Mouse (Mus musculus) midbrain, embryonic 11.5 days (tissue): ENCODE results near the gene Rpl27. TPM values are rescaled to one million over a fixed set of nuclear protein-coding genes. Genes with fewer than 3 reads are reported as not detected.
"Not testable (repeated sequence)": the region's sequence is repeated elsewhere in the genome, so short reads cannot be mapped to it uniquely, and the experiment has no call there.

Experiments
- ATAC-seq: fragments of 200-750 bp; cut with Nextera tagmentation; 2 replicates; pipeline ENCODE4 v1.8.0; 2017; ENCODE audit warnings: moderate TSS enrichment, moderate library complexity; ENCODE audit not compliant: low FRiP score
- DNase-seq: peaks from one replicate; pipeline ENCODE4 v3.0.0; 2015; ENCODE audit warnings: low spot score; ENCODE audit errors: missing footprints
- H3K27ac ChIP-seq: fragments of 300-500 bp; sonication (generic); 2 replicates; pipeline ENCODE4 v1.5.1; 2014; ENCODE audit warnings: low read depth, low read length
- H3K27me3 ChIP-seq: fragments of 300-500 bp; sonication (generic); 2 replicates; pipeline ENCODE4 v1.6.1; 2014; ENCODE audit warnings: mild to moderate bottlenecking, low read length, moderate library complexity, mixed read lengths; ENCODE audit not compliant: control insufficient read depth, insufficient read depth
- H3K36me3 ChIP-seq: fragments of 300-500 bp; sonication (generic); 2 replicates; pipeline ENCODE4 v1.6.1; 2014; ENCODE audit warnings: mild to moderate bottlenecking, low read length, moderate library complexity, mixed read lengths; ENCODE audit not compliant: control insufficient read depth, insufficient read depth
- H3K4me1 ChIP-seq: fragments of 300-500 bp; sonication (generic); 2 replicates; pipeline ENCODE4 v1.6.1; 2014; ENCODE audit warnings: low read length; ENCODE audit not compliant: control insufficient read depth, insufficient read depth
- H3K4me2 ChIP-seq: fragments of 300-500 bp; sonication (generic); 2 replicates; pipeline ENCODE4 v1.6.1; 2014; ENCODE audit warnings: mild to moderate bottlenecking, moderate library complexity
- H3K4me3 ChIP-seq: fragments of 300-500 bp; sonication (generic); 2 replicates; pipeline ENCODE4 v1.5.1; 2014; ENCODE audit warnings: low read depth, low read length
- H3K9ac ChIP-seq: fragments of 300-500 bp; sonication (generic); 2 replicates; pipeline ENCODE4 v1.6.1; 2014; ENCODE audit warnings: low read length
- H3K9me3 ChIP-seq: fragments of 300-500 bp; sonication (generic); 2 replicates; pipeline ENCODE4 v1.6.1; 2016; ENCODE audit warnings: low read length; ENCODE audit not compliant: control insufficient read depth
- WGBS: fragments of 180-500 bp; shearing (Covaris S2); extraction: QIAGEN DNeasy Blood & Tissue Kit; methylation state at CpG from one replicate; pipeline ENCODE4 v1.1.7; 2014; 5-methylcytosine and 5-hydroxymethylcytosine counted together
- polyA plus RNA-seq: library from polyadenylated mRNA; unstranded; fragments of >200 nt; fragmentation: Nextera tagmentation; extraction: Ambion mirVana; gene quantifications from 2 replicates; pipeline ENCODE4 v1.2.1, GENCODE M21; 2014

Gene Rpl27
- polyA plus RNA-seq, 1 experiment from 2014 or later = 399 TPM

DNA sequence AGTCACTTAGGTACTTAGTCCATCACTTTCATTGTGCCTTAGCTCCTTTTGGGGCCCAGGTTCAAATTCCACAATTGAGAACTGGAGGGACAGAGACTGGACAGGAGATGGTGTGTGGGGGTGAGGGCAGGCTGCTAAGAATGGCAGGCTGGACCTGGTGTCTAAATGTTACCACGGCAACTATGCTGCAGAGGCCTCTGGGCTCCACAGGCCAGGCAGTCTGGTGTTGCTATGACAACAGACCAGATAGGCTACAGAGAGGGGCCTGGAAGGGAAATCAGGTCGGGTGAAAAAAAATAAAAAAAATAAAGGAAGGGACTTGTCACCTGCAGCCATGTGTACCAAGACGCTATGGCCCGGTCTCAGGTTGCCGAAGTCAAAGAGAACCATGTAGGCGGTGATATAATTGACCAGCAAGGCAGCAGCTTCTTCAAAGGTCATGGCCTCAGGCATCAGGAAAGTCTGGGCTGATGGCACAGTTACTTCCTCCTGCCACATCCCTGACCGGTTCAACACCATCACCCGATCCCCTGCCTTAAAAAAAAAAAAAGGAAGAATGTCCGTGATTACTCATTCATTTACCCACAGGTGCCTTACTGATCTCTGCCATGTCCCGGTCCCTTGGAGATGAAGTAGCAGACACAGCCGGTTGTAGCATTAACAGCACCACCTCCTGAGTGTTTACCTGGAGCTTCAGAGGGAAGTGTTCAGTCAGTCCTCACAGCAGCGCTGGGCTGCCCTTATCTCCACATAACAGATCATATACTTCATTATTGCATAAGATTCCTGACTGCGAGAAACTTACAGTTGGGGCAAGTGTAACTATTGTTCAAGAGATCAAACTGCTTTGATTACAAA is 20.7 kb downstream of the Rpl27 start:
- Histone ChIP-seq H3K27me3 (peaks cover 2% of the 10 kb centered on the region; the same call in 1 of the 2 replicates), H3K9ac (peak overlapping the region; percentile 16; the same call in 1 of the 2 replicates), H3K4me3 (no peak overlapping the region), H3K36me3 (no peaks in the 10 kb centered on the region; the same call in 1 of the 2 replicates), H3K4me2 (peak overlapping the region; percentile 95), H3K4me1 (peaks cover 42% of the 10 kb centered on the region), H3K27ac (0 out of 2 replicates have a peak overlapping the region, but pooled peaks have one; percentile 40), H3K9me3 (no peaks in the 10 kb centered on the region)
- peak; percentile 91 for DNase-seq
- ATAC-seq = peak; percentile 80
- WGBS = 41% methylated on average over 13 of the region's 13 CpGs

DNA sequence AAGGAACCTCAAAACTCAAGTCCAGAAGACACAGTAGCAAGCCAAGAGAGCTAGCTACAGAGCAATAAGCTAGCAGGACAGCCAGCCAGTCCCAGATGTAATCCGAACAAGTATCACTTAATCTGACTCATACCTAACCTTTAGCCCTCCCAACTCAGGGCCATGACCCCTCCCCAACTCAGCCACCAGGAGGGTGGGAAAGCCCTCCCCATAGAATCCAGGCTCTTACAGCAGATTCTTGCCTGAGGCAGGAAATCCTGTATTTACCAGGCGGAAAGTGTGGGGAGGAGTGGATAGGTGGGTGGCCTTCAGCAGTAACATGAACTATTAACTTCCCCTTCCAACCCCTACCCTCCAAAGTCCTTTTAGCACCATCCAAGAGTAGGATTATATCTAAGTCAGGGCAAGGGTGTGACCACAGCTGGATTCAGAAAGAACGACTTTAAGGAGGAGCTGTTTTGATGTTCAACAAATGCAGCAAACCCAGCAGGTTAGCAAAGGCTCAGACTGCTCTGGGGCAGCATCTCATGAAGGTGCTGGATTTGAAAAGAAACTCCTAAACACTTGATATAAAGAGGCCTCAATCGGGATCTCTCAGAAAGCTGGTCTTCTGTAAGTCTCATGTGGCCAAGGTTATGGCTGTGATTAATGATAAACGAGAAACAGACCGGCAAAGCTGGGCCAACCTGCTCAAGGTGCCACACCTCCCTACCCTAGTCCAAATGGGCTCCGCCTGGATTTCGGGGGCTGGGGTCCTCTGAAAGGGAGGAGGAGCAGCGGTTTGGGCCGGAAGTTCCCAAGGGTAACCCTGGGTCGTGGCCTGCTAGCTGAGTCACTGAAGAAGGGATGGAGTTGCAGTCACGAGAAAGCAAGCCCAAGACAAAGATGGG is 22.4 kb downstream of the Rpl27 start, which contains the start of gene Rnd2:
Gene Rnd2, plus strand, starts transcription at position 789 of the 890 bp plus-strand sequence.
- DNase-seq (no peak), ATAC-seq (no peak)
- 14% methylated on average over 12 of the region's 12 CpGs for WGBS
- Histone ChIP-seq H3K27ac (peak within 1 kb of the TSS; percentile 69), H3K36me3 (no peaks in the 10 kb centered on the region; the same call in 1 of the 2 replicates), H3K4me1 (peaks cover 50% of the 10 kb centered on the region), H3K9me3 (no peaks in the 10 kb centered on the region), H3K4me3 (peak within 1 kb of the TSS; percentile 73), H3K9ac (peak within 1 kb of the TSS; percentile 75), H3K4me2 (peak within 1 kb of the TSS; percentile 95), H3K27me3 (peaks cover 2% of the 10 kb centered on the region; the same call in 1 of the 2 replicates)

DNA sequence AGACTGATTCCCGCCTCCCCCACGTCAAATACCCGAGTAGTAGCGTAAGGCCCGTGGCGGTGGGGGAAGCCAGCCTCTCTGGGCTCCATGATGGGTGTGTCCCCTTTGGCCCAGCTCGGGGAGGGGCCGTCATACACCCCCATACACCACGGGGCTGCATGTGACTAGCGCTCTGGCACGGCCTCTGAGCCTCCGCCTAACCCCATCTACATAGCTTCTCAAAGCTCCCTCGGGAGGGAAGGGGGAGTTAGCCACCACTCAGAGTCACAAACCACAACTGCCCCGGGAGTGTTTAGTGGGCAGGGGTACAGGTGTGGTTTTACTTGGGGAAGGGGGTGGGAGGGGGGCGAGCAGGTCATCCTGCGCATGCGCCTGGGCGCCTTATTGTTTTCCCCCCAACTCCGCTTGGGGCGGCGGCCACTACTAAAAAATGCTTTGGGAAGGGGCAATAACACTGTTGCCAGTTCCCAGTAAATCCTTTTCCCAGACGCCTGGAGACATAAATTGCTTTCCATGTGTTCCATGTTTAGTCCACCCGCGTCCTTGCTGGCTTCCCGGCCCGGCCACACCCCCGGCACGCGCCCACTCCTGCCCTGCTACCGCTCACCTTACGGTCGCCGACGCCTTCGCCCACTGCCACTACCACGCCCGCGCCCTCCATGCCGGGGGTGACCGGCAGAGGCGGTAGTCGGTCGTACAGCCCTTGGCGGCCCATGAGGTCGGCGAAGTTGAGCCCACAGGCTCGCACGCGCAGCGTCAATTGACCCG is 23.2 kb downstream of the Rpl27 start:
- Histone ChIP-seq H3K9ac (peak overlapping the region; percentile 75), H3K27ac (peak overlapping the region; percentile 69), H3K4me1 (peaks cover 55% of the 10 kb centered on the region), H3K36me3 (no peaks in the 10 kb centered on the region; the same call in 1 of the 2 replicates), H3K27me3 (peaks cover 2% of the 10 kb centered on the region; the same call in 1 of the 2 replicates), H3K4me2 (peak overlapping the region; percentile 95), H3K4me3 (peak overlapping the region; percentile 73), H3K9me3 (no peaks in the 10 kb centered on the region)
- DNase-seq (peak; percentile 94), ATAC-seq (peak; percentile 20; the same call in 1 of the 2 replicates)
- under 1% methylated on average over 51 of the region's 51 CpGs for WGBS

DNA sequence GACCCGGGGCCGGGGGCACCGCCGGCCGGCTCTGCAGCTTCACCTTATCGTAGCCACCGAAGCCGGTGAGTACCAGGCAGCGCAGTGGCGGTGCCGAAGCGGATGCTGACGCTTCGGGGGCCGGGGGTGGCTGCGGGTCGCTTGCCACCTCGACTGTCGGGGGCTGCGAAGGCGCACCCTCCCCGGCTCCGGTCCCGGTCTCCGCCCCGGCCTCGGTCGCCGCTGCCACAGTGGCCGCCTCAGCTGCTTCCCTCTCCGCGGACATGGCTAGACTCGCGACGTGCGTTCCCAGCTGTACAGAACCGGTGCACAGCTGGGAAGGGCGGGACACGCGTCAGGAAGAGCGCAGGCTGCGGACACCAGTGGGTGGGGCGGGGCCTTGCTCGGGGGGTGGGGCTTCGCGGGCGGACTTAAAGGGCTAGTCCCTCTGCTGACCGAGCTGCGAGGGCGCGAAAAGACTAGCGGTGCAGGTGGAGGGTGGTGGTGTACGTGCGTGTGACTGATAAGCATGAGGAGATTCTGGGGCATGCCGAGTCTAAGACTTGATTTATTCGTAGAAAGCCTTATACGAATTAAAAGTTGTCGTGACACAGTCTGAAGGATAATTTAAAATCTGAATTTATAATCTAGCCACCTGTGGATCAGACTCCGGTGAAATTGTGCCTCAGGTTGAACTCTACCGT is 23.9 kb downstream of the Rpl27 start, which contains the start of gene Vat1:
Gene Vat1, minus strand, starts transcription at position 362 of the 683 bp plus-strand sequence.
- ATAC-seq (peak; percentile 50), DNase-seq (peak; percentile 94)
- no peaks in the 10 kb centered on the region for H3K36me3 ChIP-seq
- peaks cover 59% of the 10 kb centered on the region for H3K4me1 ChIP-seq
- H3K27me3 ChIP-seq = peaks cover 2% of the 10 kb centered on the region; the same call in 1 of the 2 replicates
- peak within 1 kb of the TSS; percentile 69 for H3K27ac ChIP-seq
- H3K9ac ChIP-seq = peak within 1 kb of the TSS; percentile 75
- H3K4me3 ChIP-seq = peak within 1 kb of the TSS; percentile 73
- 2% methylated on average over 60 of the region's 60 CpGs for WGBS
- peak within 1 kb of the TSS; percentile 95 for H3K4me2 ChIP-seq
- H3K9me3 ChIP-seq = no peaks in the 10 kb centered on the region

DNA sequence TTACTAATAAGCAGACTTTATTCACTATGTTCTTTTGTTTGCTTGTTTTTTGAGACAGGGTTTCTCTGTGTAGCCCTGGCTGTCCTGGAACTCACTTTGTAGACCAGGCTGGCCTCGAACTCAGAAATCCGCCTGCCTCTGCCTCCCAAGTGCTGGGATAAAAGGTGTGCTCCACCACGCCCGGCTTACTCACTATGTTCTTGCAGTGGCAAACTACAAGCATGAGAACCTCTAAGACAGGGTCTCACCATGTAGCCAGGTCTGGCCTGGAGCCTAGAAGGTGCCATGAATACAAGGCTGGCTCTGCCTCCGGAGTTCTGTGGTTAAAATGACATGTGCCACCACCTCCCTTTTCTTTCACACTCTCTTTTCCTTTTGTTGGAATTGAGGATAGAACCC is 24.5 kb downstream of the Rpl27 start:
- not testable (repeated sequence) for H3K9me3 ChIP-seq, H3K9ac ChIP-seq, ATAC-seq, DNase-seq, H3K36me3 ChIP-seq, H3K27ac ChIP-seq, H3K27me3 ChIP-seq
- Histone ChIP-seq H3K4me1 (peaks cover 59% of the 10 kb centered on the region), H3K4me2 (peak overlapping the region; percentile 95), H3K4me3 (peak overlapping the region; percentile 73)
- WGBS = 54% methylated on average over 5 of the region's 5 CpGs

DNA sequence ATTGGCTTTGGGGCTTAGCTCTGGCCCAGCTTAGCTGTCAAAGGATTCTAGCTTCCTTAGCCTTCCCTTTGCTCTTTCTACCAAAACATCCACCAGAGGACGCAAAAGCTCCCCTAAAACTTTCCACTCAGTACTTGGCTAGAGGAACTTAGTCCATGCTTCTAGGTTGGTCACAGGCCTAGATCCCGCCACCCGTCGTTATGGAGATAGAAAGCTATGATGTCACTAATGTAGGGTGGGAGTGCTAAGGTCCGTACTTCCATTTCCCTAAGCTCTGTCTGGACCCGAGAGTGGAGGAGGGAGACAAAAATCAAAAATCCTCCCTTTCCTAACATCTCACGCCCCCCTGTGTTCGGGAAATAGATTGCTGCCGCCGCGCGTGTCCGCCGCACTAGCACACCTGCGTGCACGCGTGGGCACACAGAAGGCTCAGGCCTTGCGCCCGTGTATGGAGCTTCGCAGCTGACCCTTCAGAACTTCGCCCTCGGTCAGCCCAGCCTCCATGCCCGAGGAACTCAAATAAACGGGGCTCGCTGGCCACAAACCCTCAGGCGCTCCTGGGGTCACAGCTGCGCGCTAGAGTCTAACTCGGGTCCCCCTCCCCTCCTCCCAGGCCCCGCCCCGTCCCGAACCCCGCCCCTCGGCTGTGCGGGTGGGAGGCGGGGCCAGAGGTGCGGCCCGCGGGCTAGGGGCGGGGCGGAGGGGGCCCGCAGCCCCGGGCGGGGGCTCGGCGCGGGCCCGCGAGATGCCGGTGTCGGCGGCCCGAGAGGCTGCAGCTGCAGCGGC is 25.6 kb downstream of the Rpl27 start:
- under 1% methylated on average over 40 of the region's 54 CpGs for WGBS
- Histone ChIP-seq H3K4me3 (peak overlapping the region; percentile 85), H3K27me3 (peaks cover 2% of the 10 kb centered on the region; the same call in 1 of the 2 replicates), H3K9me3 (no peaks in the 10 kb centered on the region), H3K4me2 (peak overlapping the region; percentile 83), H3K36me3 (no peaks in the 10 kb centered on the region), H3K4me1 (peaks cover 51% of the 10 kb centered on the region), H3K9ac (peak overlapping the region; percentile 84), H3K27ac (peak overlapping the region; percentile 76)
- DNase-seq (peak; percentile 99), ATAC-seq (peak; percentile 76)

DNA sequence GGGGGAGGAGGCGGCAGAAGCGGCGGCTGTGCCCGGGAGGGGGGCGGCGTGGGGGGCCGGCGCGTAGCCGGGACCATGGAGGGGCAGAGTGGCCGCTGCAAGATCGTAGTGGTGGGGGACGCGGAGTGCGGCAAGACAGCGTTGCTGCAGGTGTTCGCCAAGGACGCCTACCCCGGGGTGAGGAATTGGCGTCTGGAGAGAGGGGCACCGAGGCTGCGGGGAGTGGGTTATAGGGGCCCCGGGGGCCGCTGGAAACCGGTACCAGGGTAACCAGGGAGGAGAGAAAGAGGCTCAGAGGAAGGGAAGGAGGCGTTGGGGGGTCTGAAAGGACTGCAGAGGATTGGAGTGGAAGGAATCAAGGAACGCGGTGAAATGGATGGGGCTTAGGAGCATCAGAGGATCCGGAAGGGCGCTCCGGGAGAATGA is 26.2 kb downstream of the Rpl27 start:
- Histone ChIP-seq H3K27ac (peak overlapping the region; percentile 76), H3K9ac (peak overlapping the region; percentile 84), H3K9me3 (no peaks in the 10 kb centered on the region), H3K4me3 (peak overlapping the region; percentile 85), H3K36me3 (no peaks in the 10 kb centered on the region), H3K27me3 (peaks cover 2% of the 10 kb centered on the region; the same call in 1 of the 2 replicates), H3K4me1 (peaks cover 45% of the 10 kb centered on the region), H3K4me2 (peak overlapping the region; percentile 83)
- peak; percentile 55 for ATAC-seq
- under 1% methylated on average over 29 of the region's 31 CpGs for WGBS
- DNase-seq = peak; percentile 96
